Mouse (Mus musculus) forebrain, embryonic 13.5 days (tissue): ENCODE data around the gene Uxt. TPM values are rescaled to one million over a fixed set of nuclear protein-coding genes. Genes with fewer than 3 reads are reported as not detected.

ENCODE experiments used
- ATAC-seq: fragments of 200-750 bp; cut with Nextera tagmentation; 2 replicates; pipeline ENCODE4 v1.8.0; 2017
- H3K27ac ChIP-seq: fragments of 300-500 bp; sonication (generic); 2 replicates; pipeline ENCODE4 v1.5.1; 2015; ENCODE audit warnings: inconsistent platforms, mild to moderate bottlenecking, moderate library complexity
- H3K27me3 ChIP-seq: fragments of 300-500 bp; sonication (generic); 2 replicates; pipeline ENCODE4 v1.6.1; 2015; ENCODE audit warnings: mild to moderate bottlenecking, inconsistent platforms
- H3K36me3 ChIP-seq: fragments of 300-500 bp; sonication (generic); 2 replicates; pipeline ENCODE4 v1.6.1; 2015; ENCODE audit warnings: mild to moderate bottlenecking, inconsistent platforms; ENCODE audit not compliant: poor library complexity, severe bottlenecking
- H3K4me1 ChIP-seq: fragments of 300-500 bp; sonication (generic); 2 replicates; pipeline ENCODE4 v1.6.1; 2015; ENCODE audit warnings: inconsistent platforms
- H3K4me2 ChIP-seq: fragments of 300-500 bp; sonication (generic); 2 replicates; pipeline ENCODE4 v1.6.1; 2015; ENCODE audit warnings: inconsistent platforms, mild to moderate bottlenecking, moderate library complexity
- H3K4me3 ChIP-seq: fragments of 300-500 bp; sonication (generic); 2 replicates; pipeline ENCODE4 v1.5.1; 2015; ENCODE audit warnings: mild to moderate bottlenecking, inconsistent platforms
- H3K9ac ChIP-seq: fragments of 300-500 bp; sonication (generic); 2 replicates; pipeline ENCODE4 v1.6.1; 2015; ENCODE audit warnings: mild to moderate bottlenecking, inconsistent platforms
- H3K9me3 ChIP-seq: fragments of 300-500 bp; sonication (generic); replicated peaks from 2 replicates; pipeline ENCODE4 v1.6.1; 2016; ENCODE audit warnings: inconsistent platforms
- WGBS: fragments of 180-500 bp; shearing (Covaris S2); methylation state at CpG from one replicate; pipeline ENCODE4 v1.1.7; 2015; 5-methylcytosine and 5-hydroxymethylcytosine counted together
- polyA plus RNA-seq: library from polyadenylated mRNA; unstranded; fragments of >200 nt; fragmentation: Nextera tagmentation; extraction: Ambion mirVana; gene quantifications from 2 replicates; pipeline ENCODE4 v1.2.1, GENCODE M21; 2015

Gene Uxt
- polyA plus RNA-seq: 62.2 and 65.8 TPM in 2 replicates

DNA sequence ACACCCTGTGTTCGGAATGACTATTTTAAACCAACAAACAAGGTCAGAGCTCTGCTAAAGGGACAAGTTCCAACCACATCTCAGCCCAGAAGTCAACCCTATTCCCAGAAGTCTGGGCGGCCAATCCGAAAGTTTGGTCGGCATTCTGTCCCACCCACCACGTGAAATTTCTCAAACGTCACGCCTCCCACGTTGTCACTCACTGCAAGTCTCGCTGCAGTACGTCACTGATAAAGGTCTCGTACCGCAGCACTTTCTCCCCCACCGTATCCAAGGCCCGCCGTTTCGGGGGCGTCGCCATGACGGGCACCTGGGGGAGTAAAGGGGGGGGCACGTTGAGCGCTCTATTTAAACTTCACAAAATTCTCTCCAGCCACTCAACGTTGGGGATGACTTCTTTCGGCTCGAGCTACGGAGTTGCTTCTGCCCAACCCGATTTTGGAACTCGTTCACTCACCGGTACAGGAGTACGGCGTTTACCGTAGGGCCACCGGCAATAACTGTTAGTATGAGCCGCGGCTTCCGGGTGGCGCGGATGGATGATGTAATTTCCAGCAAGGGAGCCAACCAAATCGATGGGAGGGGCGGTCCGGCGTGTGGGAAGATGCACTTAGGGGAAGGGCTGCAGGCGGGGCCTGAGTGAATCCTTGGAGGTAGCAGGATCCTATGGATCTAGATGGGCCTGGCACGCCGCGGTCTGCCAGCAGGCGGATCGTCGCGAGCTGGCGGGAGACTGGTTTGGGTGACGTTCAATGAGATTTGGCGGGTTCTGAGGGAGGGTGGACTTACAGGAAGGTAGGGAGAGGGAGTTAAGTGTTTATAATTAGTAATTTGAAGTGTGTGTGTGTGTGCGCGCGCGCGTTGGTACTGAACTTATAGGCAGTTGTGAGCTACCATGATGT lies at the start of gene Uxt:
TSS of gene Uxt (minus strand) at position 541 of the 902 bp plus-strand sequence.
- Histone ChIP-seq H3K4me3 (peak within 1 kb of the TSS; percentile 51), H3K27me3 (no peaks in the 10 kb centered on the region), H3K9me3 (no peaks in the 10 kb centered on the region), H3K9ac (peak within 1 kb of the TSS; percentile 57), H3K4me2 (peak within 1 kb of the TSS; percentile 56), H3K36me3 (peaks cover 12% of the 10 kb centered on the region), H3K4me1 (no peaks in the 10 kb centered on the region), H3K27ac (peak within 1 kb of the TSS; percentile 57; the same call in 1 of the 2 replicates)
- WGBS: 16% methylated on average over 56 of the region's 57 CpGs
- ATAC-seq: peak; percentile 99

DNA sequence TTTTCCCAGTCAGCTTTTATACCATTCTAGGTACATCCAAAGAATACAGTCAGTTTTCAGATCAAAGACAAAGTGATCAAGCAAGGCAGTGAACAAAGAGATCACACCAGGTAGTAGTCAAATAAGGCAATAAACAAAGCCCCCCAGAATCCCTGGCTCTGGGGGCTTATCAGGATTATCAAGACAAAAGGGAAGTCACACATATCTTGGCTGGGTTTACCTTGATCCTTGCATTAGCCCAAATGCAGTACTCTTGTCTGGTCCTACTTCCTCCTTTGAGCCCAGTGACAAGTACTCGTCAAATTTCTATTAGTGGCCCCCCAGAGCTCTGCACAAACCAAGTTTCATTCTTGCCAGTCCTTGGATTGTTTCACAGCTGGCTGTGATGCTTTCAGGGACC lies 19.1 kb upstream of the Uxt start:
- Histone ChIP-seq H3K36me3 (no peaks in the 10 kb centered on the region), H3K9me3 (no peaks in the 10 kb centered on the region), H3K4me3 (no peak overlapping the region), H3K27me3 (no peaks in the 10 kb centered on the region), H3K4me2 (no peak overlapping the region), H3K27ac (no peak overlapping the region), H3K9ac (no peak overlapping the region), H3K4me1 (no peaks in the 10 kb centered on the region)
- ATAC-seq: no peak
- 71% methylated on average over 1 of the region's 1 CpGs for WGBS

GRCm38 (mm10) chrX:20950191-20950880 lies 11.5 kb downstream of the Uxt start, which contains the start of gene Elk1:
TSS of gene Elk1 (minus strand) at chrX:20950608.
- Histone ChIP-seq H3K4me2 (peak within 1 kb of the TSS; percentile 58), H3K27ac (peak within 1 kb of the TSS; percentile 44), H3K4me1 (peaks cover 10% of the 10 kb centered on the region; the same call in 1 of the 2 replicates), H3K4me3 (peak within 1 kb of the TSS; percentile 62), H3K9ac (peak within 1 kb of the TSS; percentile 71), H3K9me3 (no peaks in the 10 kb centered on the region), H3K27me3 (no peaks in the 10 kb centered on the region), H3K36me3 (no peaks in the 10 kb centered on the region)
- peak; percentile 99 for ATAC-seq
- WGBS: 29% methylated on average over 28 of the region's 30 CpGs

GRCm38 (mm10) chrX:20946055-20946454 lies 15.8 kb downstream of the Uxt start:
- no peaks in the 10 kb centered on the region for H3K27me3 ChIP-seq

DNA sequence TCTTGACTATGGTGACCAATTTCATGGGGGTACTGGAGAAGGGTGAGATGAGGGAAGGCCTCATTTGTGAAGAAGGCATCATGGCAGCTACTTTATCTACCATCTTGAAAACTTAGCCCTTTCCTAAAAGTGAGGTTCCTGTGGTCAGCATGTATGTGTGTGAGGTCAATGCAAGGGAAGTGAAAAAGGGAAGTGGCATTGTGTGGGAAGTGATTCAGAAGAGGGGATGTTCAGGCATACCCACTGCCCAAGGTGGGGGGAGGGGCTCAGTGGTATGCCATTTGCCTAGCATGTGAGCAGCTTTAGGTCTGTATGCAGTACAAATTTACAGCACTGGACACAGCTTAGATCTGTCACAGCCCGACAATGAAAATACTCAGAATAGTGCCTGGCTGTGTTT lies 29.9 kb downstream of the Uxt start:
- H3K27me3 ChIP-seq: no peaks in the 10 kb centered on the region
- no peaks in the 10 kb centered on the region for H3K4me1 ChIP-seq
- no peaks in the 10 kb centered on the region for H3K9me3 ChIP-seq
- no peak overlapping the region for H3K4me3 ChIP-seq
- no peak overlapping the region for H3K9ac ChIP-seq
- H3K27ac ChIP-seq: no peak overlapping the region
- 90% methylated on average over 1 of the region's 1 CpGs for WGBS
- ATAC-seq: no peak
- H3K4me2 ChIP-seq: no peak overlapping the region
- peaks cover 60% of the 10 kb centered on the region for H3K36me3 ChIP-seq

More at GRCm38 (mm10) chrX:20946055-20946454, 15.8 kb downstream of the Uxt start:
- no peak overlapping the region for H3K9ac ChIP-seq
- H3K4me1 ChIP-seq: peaks cover 10% of the 10 kb centered on the region; the same call in 1 of the 2 replicates
- no peak for ATAC-seq
- no peak overlapping the region for H3K27ac ChIP-seq
- H3K4me3 ChIP-seq: no peak overlapping the region
- 13% methylated on average over 4 of the region's 4 CpGs for WGBS
- no peaks in the 10 kb centered on the region; the same call in 1 of the 2 replicates for H3K36me3 ChIP-seq
- no peak overlapping the region for H3K4me2 ChIP-seq
- H3K9me3 ChIP-seq: no peaks in the 10 kb centered on the region

GRCm38 (mm10) chrX:20931364-20931763 lies 30.5 kb downstream of the Uxt start, which contains the start of gene Cfp:
TSS of gene Cfp (minus strand) at chrX:20931555.
- 100% methylated on average over 1 of the region's 1 CpGs for WGBS
- Histone ChIP-seq H3K4me1 (no peaks in the 10 kb centered on the region), H3K4me3 (no peak within 1 kb of the TSS), H3K4me2 (no peak within 1 kb of the TSS), H3K9me3 (no peaks in the 10 kb centered on the region), H3K36me3 (peaks cover 60% of the 10 kb centered on the region), H3K27ac (no peak within 1 kb of the TSS), H3K27me3 (no peaks in the 10 kb centered on the region), H3K9ac (no peak within 1 kb of the TSS)
- ATAC-seq: no peak

- H3K36me3 ChIP-seq: peaks cover 45% of the 10 kb centered on the region
- no peak overlapping the region for H3K4me3 ChIP-seq
- 79% methylated on average over 1 of the region's 1 CpGs for WGBS
- no peak for ATAC-seq
- H3K4me1 ChIP-seq: no peaks in the 10 kb centered on the region
- H3K27ac ChIP-seq: no peak overlapping the region
- H3K27me3 ChIP-seq: no peaks in the 10 kb centered on the region
- no peaks in the 10 kb centered on the region for H3K9me3 ChIP-seq
- no peak overlapping the region for H3K4me2 ChIP-seq
- no peak overlapping the region for H3K9ac ChIP-seq
Observed at GRCm38 (mm10) chrX:20929859-20930258, 32.0 kb downstream of the Uxt start.

GRCm38 (mm10) chrX:20924976-20925375 lies 36.8 kb downstream of the Uxt start:
- Histone ChIP-seq H3K27ac (no peak overlapping the region), H3K4me1 (0 out of 2 replicates have a peak, but pooled peaks cover under 1% of the 10 kb centered on the region), H3K4me2 (no peak overlapping the region), H3K36me3 (peaks cover 27% of the 10 kb centered on the region), H3K9ac (no peak overlapping the region), H3K27me3 (no peaks in the 10 kb centered on the region), H3K4me3 (no peak overlapping the region), H3K9me3 (no peaks in the 10 kb centered on the region)
- ATAC-seq: no peak

DNA sequence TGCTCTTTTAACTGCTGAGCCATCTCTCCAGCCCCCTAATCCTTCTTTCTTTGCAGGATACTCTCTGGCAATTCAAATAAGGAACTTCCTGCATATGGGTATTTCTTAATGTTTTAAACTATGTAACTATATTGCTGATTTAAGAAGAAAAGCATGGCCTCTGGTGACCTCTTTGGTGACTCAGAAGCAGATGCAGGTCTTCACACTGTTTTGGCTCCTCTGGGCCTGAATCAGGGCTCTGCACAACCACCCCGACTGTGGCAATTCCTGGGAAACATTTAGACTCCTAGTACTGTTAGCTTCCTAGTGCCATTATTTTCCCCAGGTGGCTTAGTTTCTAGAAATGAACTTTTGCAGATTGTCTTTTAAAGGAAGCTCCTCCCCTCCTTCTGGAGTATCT lies 38.3 kb downstream of the Uxt start:
- H3K36me3 ChIP-seq: peaks cover 21% of the 10 kb centered on the region
- 89% methylated on average over 1 of the region's 1 CpGs for WGBS
- no peak for ATAC-seq
- no peaks in the 10 kb centered on the region for H3K27me3 ChIP-seq
- H3K4me2 ChIP-seq: no peak overlapping the region
- no peaks in the 10 kb centered on the region for H3K9me3 ChIP-seq
- no peak overlapping the region for H3K4me3 ChIP-seq
- no peak overlapping the region for H3K9ac ChIP-seq
- H3K27ac ChIP-seq: no peak overlapping the region
- H3K4me1 ChIP-seq: peaks cover 4% of the 10 kb centered on the region; the same call in 1 of the 2 replicates

DNA sequence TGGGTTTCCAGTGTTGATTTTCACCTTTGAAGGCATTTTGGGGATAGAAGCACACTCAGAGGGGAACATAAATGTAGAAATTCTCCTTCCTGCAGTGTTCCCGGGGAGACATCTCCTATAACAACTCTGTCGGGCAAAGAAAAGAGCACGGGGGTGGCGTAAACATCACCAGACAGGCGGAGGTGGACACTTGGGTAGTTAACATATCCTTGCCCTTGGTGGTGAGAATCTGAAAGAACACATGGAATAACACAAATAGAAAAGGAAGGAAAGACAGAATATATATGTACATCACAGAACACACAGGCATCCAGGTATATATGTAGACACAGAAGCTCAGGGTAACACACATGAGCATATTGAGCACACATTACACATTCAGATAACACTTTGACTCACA lies 40.5 kb downstream of the Uxt start:
- no peak overlapping the region for H3K9ac ChIP-seq
- peak; percentile 14 for ATAC-seq
- peak overlapping the region; percentile 63 for H3K4me2 ChIP-seq
- peaks cover 4% of the 10 kb centered on the region; the same call in 1 of the 2 replicates for H3K4me1 ChIP-seq
- H3K9me3 ChIP-seq: no peaks in the 10 kb centered on the region
- WGBS: 46% methylated on average over 5 of the region's 5 CpGs
- no peak overlapping the region; the same call in 1 of the 2 replicates for H3K27ac ChIP-seq
- peak overlapping the region; percentile 53 for H3K4me3 ChIP-seq
- no peaks in the 10 kb centered on the region; the same call in 1 of the 2 replicates for H3K36me3 ChIP-seq
- H3K27me3 ChIP-seq: no peaks in the 10 kb centered on the region

GRCm38 (mm10) chrX:20920844-20921364 lies 40.9 kb downstream of the Uxt start, which contains the start of gene Syn1:
TSS of gene Syn1 (minus strand) at chrX:20921004.
- H3K4me1 ChIP-seq: peaks cover 4% of the 10 kb centered on the region; the same call in 1 of the 2 replicates
- 21% methylated on average over 27 of the region's 44 CpGs for WGBS
- peak within 1 kb of the TSS; percentile 51; the same call in 1 of the 2 replicates for H3K27ac ChIP-seq

More at GRCm38 (mm10) chrX:20920844-20921364, 40.9 kb downstream of the Uxt start, which contains the start of gene Syn1:
- H3K27me3 ChIP-seq: no peaks in the 10 kb centered on the region
- no peaks in the 10 kb centered on the region; the same call in 1 of the 2 replicates for H3K36me3 ChIP-seq
- H3K4me2 ChIP-seq: peak within 1 kb of the TSS; percentile 63
- no peaks in the 10 kb centered on the region for H3K9me3 ChIP-seq
- peak; percentile 98 for ATAC-seq
- H3K9ac ChIP-seq: peak within 1 kb of the TSS; percentile 63
- peak within 1 kb of the TSS; percentile 53 for H3K4me3 ChIP-seq
